Mouse (Mus musculus) kidney, postnatal 0 days (tissue): Measurements from ENCODE around the gene Cst10. TPM values are rescaled to one million over a fixed set of nuclear protein-coding genes. Genes with fewer than 3 reads are reported as not detected.

Experiments used
- ATAC-seq: fragments of 200-750 bp; cut with Nextera tagmentation; replicated peaks from 2 replicates; pipeline ENCODE4 v1.8.0; 2017; ENCODE audit warnings: low read depth, moderate number of reproducible peaks, moderate TSS enrichment, moderate library complexity; ENCODE audit not compliant: low FRiP score
- DNase-seq: peaks from one replicate; pipeline ENCODE4 v3.0.0-alpha.2; 2016; ENCODE audit warnings: low spot score
- H3K27ac ChIP-seq: fragments of 300-500 bp; sonication (generic); 2 replicates; pipeline ENCODE4 v1.5.1; 2014; ENCODE audit warnings: mild to moderate bottlenecking
- H3K27me3 ChIP-seq: fragments of 300-500 bp; sonication (generic); 2 replicates; pipeline ENCODE4 v1.6.1; 2014; ENCODE audit warnings: low read length, mixed read lengths; ENCODE audit not compliant: insufficient read depth
- H3K36me3 ChIP-seq: fragments of 300-500 bp; sonication (generic); 2 replicates; pipeline ENCODE4 v1.6.1; 2014; ENCODE audit warnings: low read length, mixed read lengths; ENCODE audit not compliant: insufficient read depth
- H3K4me1 ChIP-seq: fragments of 300-500 bp; sonication (generic); replicated peaks from 2 replicates; pipeline ENCODE4 v1.6.1; 2014; ENCODE audit warnings: antibody characterized with exemption, low read length, mixed read lengths; ENCODE audit not compliant: insufficient read depth
- H3K4me2 ChIP-seq: fragments of 300-500 bp; sonication (generic); 2 replicates; pipeline ENCODE4 v1.6.1; 2014; ENCODE audit warnings: mild to moderate bottlenecking, low read length, moderate library complexity, mixed read lengths
- H3K4me3 ChIP-seq: fragments of 300-500 bp; sonication (generic); replicated peaks from 2 replicates; pipeline ENCODE4 v1.5.1; 2014; ENCODE audit warnings: low read depth, low read length
- H3K9ac ChIP-seq: fragments of 300-500 bp; sonication (generic); 2 replicates; pipeline ENCODE4 v1.6.1; 2014; ENCODE audit warnings: low read depth, low read length
- H3K9me3 ChIP-seq: fragments of 300-500 bp; sonication (generic); replicated peaks from 2 replicates; pipeline ENCODE4 v1.6.1; 2016; ENCODE audit warnings: low read length, inconsistent platforms, mixed read lengths
- CTCF ChIP-seq: IDR thresholded peaks from 2 replicates; pipeline ENCODE4 v1.5.1; 2016; ENCODE audit warnings: antibody characterized with exemption, low read depth, mild to moderate bottlenecking, moderate library complexity
- WGBS: fragments of 180-500 bp; shearing (Covaris S2); extraction: QIAGEN DNeasy Blood & Tissue Kit; methylation state at CpG from one replicate; pipeline ENCODE4 v1.1.7; 2014; 5-methylcytosine and 5-hydroxymethylcytosine counted together
- polyA plus RNA-seq: library from polyadenylated mRNA; unstranded; fragments of >200 nt; fragmentation: Nextera tagmentation; extraction: Ambion mirVana; gene quantifications from 2 replicates; pipeline ENCODE4 v1.2.1, GENCODE M21; 2015

Gene Cst10
- polyA plus RNA-seq: not detected in 2 replicates

GRCm38 (mm10) chr2:149404757-149405156 is at the start of gene Cst10:
TSS of gene Cst10 (plus strand) at chr2:149405057.
- WGBS: 62% methylated on average over 1 of the region's 1 CpGs
- H3K4me2 ChIP-seq: no peak within 1 kb of the TSS
- no peaks in the 10 kb centered on the region for H3K27me3 ChIP-seq
- H3K4me1 ChIP-seq: no peaks in the 10 kb centered on the region
- no peak for TF ChIP-seq CTCF
- ATAC-seq (no peak), DNase-seq (no peak)
- H3K4me3 ChIP-seq: no peak within 1 kb of the TSS
- no peak within 1 kb of the TSS for H3K27ac ChIP-seq
- H3K9ac ChIP-seq: no peak within 1 kb of the TSS
- no peaks in the 10 kb centered on the region for H3K9me3 ChIP-seq
- H3K36me3 ChIP-seq: no peaks in the 10 kb centered on the region

DNA sequence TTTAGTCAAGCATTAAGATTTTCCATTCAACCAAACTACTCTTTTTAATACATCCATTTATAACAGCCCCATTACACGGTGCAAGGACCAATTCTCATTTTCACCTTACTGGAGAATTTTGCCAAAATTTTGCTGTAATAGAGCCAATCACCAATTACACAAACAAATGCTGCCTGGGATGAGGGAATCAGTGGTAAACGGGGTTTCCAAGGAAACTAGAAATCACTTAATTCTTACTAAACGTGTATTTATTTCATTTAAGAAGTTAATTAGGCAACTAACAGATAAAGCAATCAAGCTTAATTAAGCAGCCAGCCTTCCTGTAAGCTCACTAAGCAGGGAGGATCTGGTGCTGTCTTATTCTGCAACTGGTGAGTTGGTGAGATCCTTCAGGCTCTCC is 11.9 kb upstream of the Cst10 start:
- no peak overlapping the region for H3K9ac ChIP-seq
- H3K4me3 ChIP-seq: no peak overlapping the region
- no peak for ATAC-seq
- no peaks in the 10 kb centered on the region for H3K9me3 ChIP-seq
- no peak overlapping the region for H3K27ac ChIP-seq
- no peaks in the 10 kb centered on the region for H3K4me1 ChIP-seq
- 60% methylated on average over 3 of the region's 3 CpGs for WGBS
- DNase-seq: no peak
- H3K4me2 ChIP-seq: no peak overlapping the region
- no peaks in the 10 kb centered on the region for H3K36me3 ChIP-seq
- no peak for TF ChIP-seq CTCF
- no peaks in the 10 kb centered on the region for H3K27me3 ChIP-seq

- no peak overlapping the region for H3K4me2 ChIP-seq
- no peak overlapping the region for H3K9ac ChIP-seq
- H3K36me3 ChIP-seq: no peaks in the 10 kb centered on the region
- WGBS: 28% methylated on average over 3 of the region's 4 CpGs
- TF ChIP-seq CTCF: peak; percentile 64
- ATAC-seq: 0 out of 2 replicates have a peak, but pooled peaks have one; percentile 40
- no peak overlapping the region for H3K27ac ChIP-seq
- H3K4me3 ChIP-seq: no peak overlapping the region
- H3K27me3 ChIP-seq: no peaks in the 10 kb centered on the region
- DNase-seq: peak; percentile 70
- H3K9me3 ChIP-seq: no peaks in the 10 kb centered on the region
- H3K4me1 ChIP-seq: no peaks in the 10 kb centered on the region
Measured at GRCm38 (mm10) chr2:149422564-149422963, 17.7 kb downstream of the Cst10 start.
